Mouse (Mus musculus) hindbrain, embryonic 11.5 days (tissue): Measurements from ENCODE around the gene Npas2. TPM values are rescaled to one million over a fixed set of nuclear protein-coding genes. Genes with fewer than 3 reads are reported as not detected.

Source experiments
- ATAC-seq: fragments of 200-750 bp; cut with Nextera tagmentation; 2 replicates; pipeline ENCODE4 v1.8.0; 2017; ENCODE audit warnings: mild to moderate bottlenecking, moderate TSS enrichment, moderate library complexity; ENCODE audit not compliant: low FRiP score
- DNase-seq: peaks from one replicate; pipeline ENCODE4 v3.0.0-alpha.2; 2015; ENCODE audit warnings: low spot score
- H3K27ac ChIP-seq: fragments of 300-500 bp; sonication (generic); 2 replicates; pipeline ENCODE4 v1.5.1; 2014; ENCODE audit warnings: mild to moderate bottlenecking, low read depth, low read length
- H3K27me3 ChIP-seq: fragments of 300-500 bp; sonication (generic); 2 replicates; pipeline ENCODE4 v1.6.1; 2014; ENCODE audit warnings: mild to moderate bottlenecking, low read length, moderate library complexity, mixed read lengths; ENCODE audit not compliant: control insufficient read depth, insufficient read depth
- H3K36me3 ChIP-seq: fragments of 300-500 bp; sonication (generic); 2 replicates; pipeline ENCODE4 v1.6.1; 2014; ENCODE audit warnings: mild to moderate bottlenecking, low read length, moderate library complexity, mixed read lengths; ENCODE audit not compliant: control insufficient read depth, insufficient read depth
- H3K4me1 ChIP-seq: fragments of 300-500 bp; sonication (generic); replicated peaks from 2 replicates; pipeline ENCODE4 v1.6.1; 2014; ENCODE audit warnings: low read length, mixed read lengths; ENCODE audit not compliant: control insufficient read depth, insufficient read depth
- H3K4me2 ChIP-seq: fragments of 300-500 bp; sonication (generic); replicated peaks from 2 replicates; pipeline ENCODE4 v1.6.1; 2014; ENCODE audit warnings: mild to moderate bottlenecking, low read depth, low read length
- H3K4me3 ChIP-seq: fragments of 300-500 bp; sonication (generic); 2 replicates; pipeline ENCODE4 v1.5.1; 2014; ENCODE audit warnings: low read depth, low read length
- H3K9ac ChIP-seq: fragments of 300-500 bp; sonication (generic); 2 replicates; pipeline ENCODE4 v1.6.1; 2014; ENCODE audit warnings: low read depth, low read length
- H3K9me3 ChIP-seq: fragments of 300-500 bp; sonication (generic); 2 replicates; pipeline ENCODE4 v1.6.1; 2016; ENCODE audit warnings: low read length; ENCODE audit not compliant: control insufficient read depth
- WGBS: fragments of 180-500 bp; shearing (Covaris S2); extraction: QIAGEN DNeasy Blood & Tissue Kit; methylation state at CpG from one replicate; pipeline ENCODE4 v1.1.7; 2014; 5-methylcytosine and 5-hydroxymethylcytosine counted together
- polyA plus RNA-seq: library from polyadenylated mRNA; unstranded; fragments of >200 nt; fragmentation: Nextera tagmentation; extraction: Ambion mirVana; gene quantifications from 2 replicates; pipeline ENCODE4 v1.2.1, GENCODE M21; 2014

Npas2 gene
- polyA plus RNA-seq, 1 experiment from 2014 or later = 0.12 TPM

GRCm38 (mm10) chr1:39303054-39303649, 109.6 kb downstream of the Npas2 start:
- Histone ChIP-seq H3K4me2 (no peak overlapping the region), H3K9me3 (no peaks in the 10 kb centered on the region), H3K36me3 (no peaks in the 10 kb centered on the region), H3K9ac (no peak overlapping the region), H3K4me1 (no peaks in the 10 kb centered on the region), H3K27ac (no peak overlapping the region), H3K27me3 (no peaks in the 10 kb centered on the region), H3K4me3 (no peak overlapping the region)
- DNase-seq (no peak), ATAC-seq (no peak)
- WGBS = 82% methylated on average over 4 of the region's 4 CpGs

GRCm38 (mm10) chr1:39307291-39307690, 113.8 kb downstream of the Npas2 start:
- ATAC-seq (no peak), DNase-seq (no peak)
- H3K4me3 ChIP-seq = no peak overlapping the region
- no peaks in the 10 kb centered on the region for H3K4me1 ChIP-seq
- H3K9me3 ChIP-seq = no peaks in the 10 kb centered on the region
- H3K27ac ChIP-seq = no peak overlapping the region
- no peak overlapping the region for H3K9ac ChIP-seq
- no peak overlapping the region for H3K4me2 ChIP-seq
- no peaks in the 10 kb centered on the region for H3K36me3 ChIP-seq
- no peaks in the 10 kb centered on the region for H3K27me3 ChIP-seq

GRCm38 (mm10) chr1:39307971-39308370, 114.4 kb downstream of the Npas2 start:
- no peak overlapping the region for H3K4me3 ChIP-seq
- no peak for DNase-seq

GRCm38 (mm10) chr1:39309548-39309947, 116.0 kb downstream of the Npas2 start:
- DNase-seq (no peak), ATAC-seq (no peak)
- no peak overlapping the region for H3K4me3 ChIP-seq
- H3K9me3 ChIP-seq = no peaks in the 10 kb centered on the region
- no peaks in the 10 kb centered on the region for H3K36me3 ChIP-seq
- no peak overlapping the region for H3K4me2 ChIP-seq
- H3K4me1 ChIP-seq = no peaks in the 10 kb centered on the region
- no peak overlapping the region for H3K9ac ChIP-seq
- 91% methylated on average over 7 of the region's 7 CpGs for WGBS
- H3K27ac ChIP-seq = no peak overlapping the region
- H3K27me3 ChIP-seq = no peaks in the 10 kb centered on the region

More at GRCm38 (mm10) chr1:39307971-39308370, 114.4 kb downstream of the Npas2 start:
- Histone ChIP-seq H3K27ac (no peak overlapping the region), H3K36me3 (no peaks in the 10 kb centered on the region), H3K9me3 (no peaks in the 10 kb centered on the region), H3K27me3 (no peaks in the 10 kb centered on the region), H3K9ac (no peak overlapping the region), H3K4me2 (no peak overlapping the region), H3K4me1 (no peaks in the 10 kb centered on the region)
- no peak for ATAC-seq
- WGBS = 82% methylated on average over 2 of the region's 2 CpGs

GRCm38 (mm10) chr1:39312345-39312967, 118.9 kb downstream of the Npas2 start:
- WGBS = 74% methylated on average over 25 of the region's 25 CpGs
- Histone ChIP-seq H3K9me3 (no peaks in the 10 kb centered on the region), H3K4me1 (no peaks in the 10 kb centered on the region), H3K27me3 (no peaks in the 10 kb centered on the region), H3K36me3 (no peaks in the 10 kb centered on the region), H3K4me3 (no peak overlapping the region), H3K27ac (no peak overlapping the region), H3K9ac (no peak overlapping the region), H3K4me2 (no peak overlapping the region)
- ATAC-seq = no peak
- no peak for DNase-seq

- Histone ChIP-seq H3K27me3 (no peaks in the 10 kb centered on the region), H3K9me3 (no peaks in the 10 kb centered on the region), H3K9ac (no peak overlapping the region), H3K27ac (no peak overlapping the region), H3K4me1 (no peaks in the 10 kb centered on the region), H3K36me3 (no peaks in the 10 kb centered on the region), H3K4me2 (no peak overlapping the region), H3K4me3 (no peak overlapping the region)
- no peak for DNase-seq
- ATAC-seq = no peak
- WGBS = 86% methylated on average over 10 of the region's 10 CpGs
Measured at GRCm38 (mm10) chr1:39313352-39314245, 120.1 kb downstream of the Npas2 start.

- no peak for ATAC-seq
- no peak overlapping the region for H3K4me2 ChIP-seq
- H3K9ac ChIP-seq = no peak overlapping the region
- H3K4me1 ChIP-seq = no peaks in the 10 kb centered on the region
- 87% methylated on average over 2 of the region's 2 CpGs for WGBS
- no peaks in the 10 kb centered on the region for H3K9me3 ChIP-seq
- no peaks in the 10 kb centered on the region for H3K27me3 ChIP-seq
- H3K36me3 ChIP-seq = no peaks in the 10 kb centered on the region
- no peak overlapping the region for H3K27ac ChIP-seq
- DNase-seq = no peak
- H3K4me3 ChIP-seq = no peak overlapping the region
Measured at GRCm38 (mm10) chr1:39317935-39318334, 124.4 kb downstream of the Npas2 start.

- Histone ChIP-seq H3K4me1 (no peaks in the 10 kb centered on the region), H3K27ac (no peak overlapping the region), H3K4me3 (no peak overlapping the region), H3K27me3 (no peaks in the 10 kb centered on the region), H3K9me3 (no peaks in the 10 kb centered on the region), H3K4me2 (no peak overlapping the region), H3K36me3 (no peaks in the 10 kb centered on the region), H3K9ac (no peak overlapping the region)
- WGBS = 88% methylated on average over 7 of the region's 7 CpGs
- no peak for ATAC-seq
- no peak for DNase-seq
Measured at GRCm38 (mm10) chr1:39318870-39319269, 125.3 kb downstream of the Npas2 start.
